Mouse (Mus musculus) CD4-positive naive resting alpha-beta T cell, adult 57 days (primary cell): ENCODE data around the gene Trrap. TPM values are rescaled to one million over a fixed set of nuclear protein-coding genes. Genes with fewer than 3 reads are reported as not detected.

Experiments
- total RNA-seq: library from RNA; stranded (reverse); gene quantifications from one replicate; pipeline ENCODE4 v1.2.4, GENCODE M21; 2023

Gene Trrap
- total RNA-seq: 148 TPM

DNA sequence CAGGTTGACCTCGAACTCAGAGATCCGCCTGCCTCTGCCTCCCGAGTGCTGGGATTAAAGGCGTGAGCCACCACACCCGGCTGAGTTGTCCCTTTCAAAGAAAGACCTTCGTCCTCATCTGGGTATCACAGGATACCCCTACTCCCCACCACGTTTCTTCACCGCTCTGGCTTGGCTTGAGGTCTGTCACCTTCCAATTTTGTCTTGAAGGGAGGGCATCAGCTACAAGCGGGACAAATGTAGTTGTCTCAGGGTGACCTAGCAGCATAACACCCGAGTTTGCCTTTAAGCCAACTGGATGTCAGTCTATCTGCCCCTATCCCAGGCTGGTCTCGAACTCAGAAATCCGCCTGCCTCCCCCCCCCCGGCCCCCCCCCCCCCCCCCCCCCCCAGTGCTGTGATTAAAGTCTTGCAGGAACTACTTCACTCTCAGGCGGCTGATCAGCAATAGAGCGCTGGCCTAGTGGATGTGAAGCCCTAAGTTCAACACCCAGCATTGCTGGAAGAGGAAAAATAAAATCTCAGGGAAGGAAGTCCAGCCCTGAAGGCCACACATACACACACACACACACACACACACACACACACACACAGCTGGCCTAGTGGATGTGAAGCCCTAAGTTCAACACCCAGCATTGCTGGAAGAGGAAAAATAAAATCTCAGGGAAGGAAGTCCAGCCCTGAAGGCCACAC, at the start of gene Trrap:
Trrap (plus strand) TSS at position 627 of the 693 bp plus-strand sequence.

GRCm38 (mm10) chr5:144761161-144761868, 6.2 kb upstream of the Trrap start, which contains the start of gene Tmem130:
Gene Tmem130, minus strand, starts transcription at chr5:144761818.

Other genes with a start within 250 kb of the Trrap start
- gene Nptx2, start 221.8 kb upstream of the Trrap start, total RNA-seq: not detected
- gene Tmem130, start 5.9 kb upstream of the Trrap start, total RNA-seq: not detected
- 69.1 TPM for gene Smurf1, start 198.1 kb downstream of the Trrap start, total RNA-seq